ENCODE assay signal across 16 mouse cellular contexts in the genomic region with DNA sequence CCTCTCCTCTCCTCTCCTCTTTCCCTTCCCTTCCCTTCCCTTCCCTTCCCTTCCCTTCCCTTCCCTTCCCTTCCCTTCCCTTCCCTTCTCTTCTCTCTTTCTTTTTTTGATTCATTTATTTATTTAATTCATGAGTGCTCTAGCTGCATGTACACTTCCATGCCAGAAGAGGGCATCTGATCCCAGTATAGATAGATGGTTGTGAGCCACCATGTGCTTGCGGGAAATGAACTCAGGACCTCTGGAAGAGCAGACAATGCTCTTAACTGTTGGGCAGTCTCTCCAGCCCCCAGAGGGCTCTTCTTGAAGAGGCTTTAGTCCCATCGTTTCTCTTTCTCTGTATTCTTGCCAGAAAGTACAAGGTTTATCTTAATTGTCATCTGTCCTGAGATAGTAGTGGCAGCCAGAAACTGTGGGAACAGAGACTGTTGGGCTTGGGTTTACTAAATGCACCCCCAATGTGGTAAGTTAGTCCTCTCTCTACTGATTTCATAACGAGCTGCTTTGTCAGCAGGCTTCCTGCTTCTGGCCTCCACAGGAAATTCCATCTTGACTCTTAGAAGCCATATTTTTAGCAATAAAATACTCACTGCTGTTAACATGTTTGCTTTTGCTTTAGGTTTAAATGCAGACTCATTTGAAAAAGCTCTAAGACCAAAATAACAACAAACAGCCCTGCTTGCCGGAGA. TPM values are rescaled to one million over a fixed set of nuclear protein-coding genes. Genes with fewer than 3 reads are reported as not detected.
DNase-seq lines count a peak whose midpoint lies in the region; ATAC-seq and TF ChIP-seq lines count a peak whose summit lies in the region.
"Had no signal": no experiment of that assay in that cellular context is flagged by ENCODE, and none has a peak within 500 bp of the region (broad histone marks: within the 10 kb centered on the region; RNA-seq: fewer than 3 reads in every experiment).

No protein-coding gene starts in this region.

- TF ChIP-seq EP300 in liver, postnatal 0 days (IDR thresholded peaks at IDR 0.05; ENCODE audit: low read depth): no peak

- TF ChIP-seq CTCF in liver, postnatal 0 days (IDR thresholded peaks at IDR 0.05; ENCODE audit: low read depth): peak; percentile 17; the same call in 1 of the 2 replicates

- 34% methylated on average over 4 of the region's 4 CpGs for WGBS in liver, postnatal 0 days (ENCODE audit: insufficient replicate concordance)
- 51% methylated on average over 4 of the region's 4 CpGs for WGBS in forebrain, embryonic 13.5 days

- H3K9me3 ChIP-seq in liver, postnatal 0 days (ENCODE audit: low read length): no peaks in the 10 kb centered on the region
- H3K9me3 ChIP-seq in forebrain, embryonic 13.5 days (replicated peaks): no peaks in the 10 kb centered on the region
- H3K9me3 ChIP-seq: forebrain, embryonic 15.5 days; hindbrain, embryonic 15.5 days; limb, embryonic 10.5 days had no signal

- H3K36me3 ChIP-seq in liver, postnatal 0 days (replicated peaks; ENCODE audit: insufficient read depth, low read length): no peaks in the 10 kb centered on the region
- H3K36me3 ChIP-seq in forebrain, embryonic 13.5 days (ENCODE audit: poor library complexity, severe bottlenecking): no peaks in the 10 kb centered on the region
- H3K36me3 ChIP-seq: forebrain, embryonic 15.5 days; hindbrain, embryonic 15.5 days; limb, embryonic 10.5 days had no signal

- no peak overlapping the region for H3K27ac ChIP-seq in liver, postnatal 0 days (ENCODE audit: low read depth)
- no peak overlapping the region for H3K27ac ChIP-seq in forebrain, embryonic 13.5 days
- H3K27ac ChIP-seq: forebrain, embryonic 15.5 days; hindbrain, embryonic 15.5 days; limb, embryonic 10.5 days had no signal

- no peak overlapping the region for H3K4me2 ChIP-seq in liver, postnatal 0 days (ENCODE audit: low read depth, low read length)
- H3K4me2 ChIP-seq in forebrain, embryonic 13.5 days: no peak overlapping the region
- H3K4me2 ChIP-seq: forebrain, embryonic 15.5 days; hindbrain, embryonic 15.5 days had no signal

- H3K9ac ChIP-seq in liver, postnatal 0 days (replicated peaks): no peak overlapping the region
- no peak overlapping the region for H3K9ac ChIP-seq in forebrain, embryonic 13.5 days
- H3K9ac ChIP-seq: forebrain, embryonic 15.5 days; hindbrain, embryonic 15.5 days had no signal

- H3K4me1 ChIP-seq in liver, postnatal 0 days (ENCODE audit: insufficient read depth): no peaks in the 10 kb centered on the region
- no peaks in the 10 kb centered on the region for H3K4me1 ChIP-seq in forebrain, embryonic 13.5 days
- H3K4me1 ChIP-seq: forebrain, embryonic 15.5 days; hindbrain, embryonic 15.5 days; limb, embryonic 10.5 days had no signal

- no peaks in the 10 kb centered on the region for H3K27me3 ChIP-seq in liver, postnatal 0 days (ENCODE audit: insufficient read depth, low read length)
- no peaks in the 10 kb centered on the region for H3K27me3 ChIP-seq in forebrain, embryonic 13.5 days
- H3K27me3 ChIP-seq: forebrain, embryonic 15.5 days; hindbrain, embryonic 15.5 days had no signal

- DNase-seq in embryo, embryonic 10 days (ENCODE audit: low spot score): peak; percentile 39
- no peak for DNase-seq in embryo, embryonic 9.5 days (ENCODE audit: extremely low spot score)
- DNase-seq in liver, postnatal 0 days: no peak
- no peak for DNase-seq in liver
- DNase-seq in brain, adult 2 months (ENCODE audit: low read depth, low spot score): peak; percentile 23
- peak; percentile 7 for DNase-seq in mesoderm, embryonic 11.5 days (ENCODE audit: low read depth, low spot score)
- DNase-seq in Muller cell, postnatal 12 days (ENCODE audit: inconsistent ontology term): no peak
- DNase-seq: cerebellum, postnatal 25 days; heart, adult 18-20 months; right cerebral cortex, postnatal 4 days had no signal

- H3K4me3 ChIP-seq in liver, postnatal 0 days (ENCODE audit: low read depth, low read length): no peak overlapping the region
- H3K4me3 ChIP-seq in forebrain, embryonic 13.5 days: no peak overlapping the region
- H3K4me3 ChIP-seq: forebrain, embryonic 15.5 days; hindbrain, embryonic 15.5 days; limb, embryonic 10.5 days had no signal

- ATAC-seq in liver, postnatal 0 days: no peak
- ATAC-seq in forebrain, embryonic 13.5 days: no peak
- ATAC-seq: forebrain, embryonic 15.5 days; midbrain, embryonic 16.5 days had no signal

RNA-seq across cellular contexts. Expression of a gene that starts 36.9 kb away (rescaled TPM):
- polyA plus RNA-seq in liver, postnatal 0 days (2015; fragmentation: Nextera tagmentation; extraction: Ambion mirVana): 0.02 TPM in 1 of 2 replicates, not detected in the other
- polyA plus RNA-seq in forebrain, embryonic 13.5 days (2015; fragmentation: Nextera tagmentation; extraction: Ambion mirVana): 3.8 and 4.7 TPM in 2 replicates
- polyA plus RNA-seq: C2C12; limb, embryonic 10.5 days had no signal

Comparison
In these comparisons a context has a peak if more than half of its experiments do, and no peak if none do; other contexts are left out.
1. DNase-seq: peak in embryo, embryonic 10 days (single experiment), brain, adult 2 months (single experiment) and mesoderm, embryonic 11.5 days (single experiment); none in embryo, embryonic 9.5 days (single experiment), liver, postnatal 0 days (single experiment), liver (single experiment) and Muller cell, postnatal 12 days (single experiment).